Mouse (Mus musculus): ENCODE measurements at regions not wholly inside any gene's neighbourhood (a gene's known extent, or its start where the extent isn't known, plus 50 kb on each side); places are given as distances from the start of the nearest gene placed in this dataset.

- TF ChIP-seq CTCF (IDR thresholded peaks at IDR 0.05; ENCODE audit: insufficient read depth, low read depth, low read length) (no peak), POLR2A (IDR thresholded peaks at IDR 0.05; ENCODE audit: insufficient read depth, low read depth, low read length) (no peak)
Observed at GRCm38 (mm10) chr6:51680239-51680857, 156.6 kb downstream of the Snx10 start.

Measured in olfactory bulb, adult 2 months (tissue).